Mouse (Mus musculus): ENCODE results near the gene Haus8.

GRCm38 (mm10) chr8:71291351-71291750 lies 18.6 kb upstream of the Haus8 start:
- TF ChIP-seq CTCF (IDR thresholded peaks at IDR 0.05; ENCODE audit: control insufficient read depth, insufficient read depth, low read length) (no peak), POLR2A (IDR thresholded peaks at IDR 0.05; ENCODE audit: borderline replicate concordance, control insufficient read depth, low read depth, low read length) (no peak)

Measured in bone marrow, adult 2 months (tissue).